In genomic region chr5:122048252-122048651, GRCm38 (mm10) we compare ENCODE assay signal across 10 mouse cellular contexts. TPM values are rescaled to one million over a fixed set of nuclear protein-coding genes. Genes with fewer than 3 reads are reported as not detected.
DNase-seq lines count a peak whose midpoint lies in the region; ATAC-seq and TF ChIP-seq lines count a peak whose summit lies in the region.
"Had no signal": no experiment of that assay in that cellular context is flagged by ENCODE, and none has a peak within 500 bp of the region (broad histone marks: within the 10 kb centered on the region; RNA-seq: fewer than 3 reads in every experiment).

No protein-coding gene starts in this region.

- peak overlapping the region; percentile 88 for H3K4me3 ChIP-seq in cerebellum, adult 2 months (replicated peaks; ENCODE audit: insufficient read depth, low read depth, low read length)
- peak overlapping the region; percentile 81 for H3K4me3 ChIP-seq in lung, embryonic 15.5 days
- H3K4me3 ChIP-seq in lung, adult 2 months (replicated peaks; ENCODE audit: extremely low read depth, low read depth, low read length): no peak overlapping the region
- peak overlapping the region; percentile 75 for H3K4me3 ChIP-seq in limb, embryonic 13.5 days
- H3K4me3 ChIP-seq in stomach, embryonic 16.5 days (replicated peaks; ENCODE audit: low read length): peak overlapping the region; percentile 80

- 22% methylated on average over 20 of the region's 20 CpGs for WGBS in cerebellum, adult 2 months
- WGBS in lung, embryonic 15.5 days: 1% methylated on average over 20 of the region's 20 CpGs
- WGBS in lung, adult 2 months: 12% methylated on average over 20 of the region's 20 CpGs
- WGBS in limb, embryonic 13.5 days: 4% methylated on average over 20 of the region's 20 CpGs
- 10% methylated on average over 20 of the region's 20 CpGs for WGBS in stomach, embryonic 16.5 days

- H3K4me2 ChIP-seq in lung, embryonic 15.5 days: peak overlapping the region; percentile 86
- peak overlapping the region; percentile 72 for H3K4me2 ChIP-seq in limb, embryonic 13.5 days (replicated peaks)
- peak overlapping the region; percentile 83 for H3K4me2 ChIP-seq in stomach, embryonic 16.5 days (ENCODE audit: low read depth, low read length)

- no peaks in the 10 kb centered on the region for H3K9me3 ChIP-seq in lung, embryonic 15.5 days
- H3K9me3 ChIP-seq in limb, embryonic 13.5 days: no peaks in the 10 kb centered on the region
- H3K9me3 ChIP-seq in stomach, embryonic 16.5 days (replicated peaks; ENCODE audit: control insufficient read depth, low read length): no peaks in the 10 kb centered on the region

- peaks cover 6% of the 10 kb centered on the region for H3K4me1 ChIP-seq in cerebellum, adult 2 months (ENCODE audit: control insufficient read depth, insufficient read depth, low read length)
- H3K4me1 ChIP-seq in lung, embryonic 15.5 days: peaks cover 16% of the 10 kb centered on the region
- H3K4me1 ChIP-seq in lung, adult 2 months (ENCODE audit: control insufficient read depth, insufficient read depth, low read length): no peaks in the 10 kb centered on the region
- H3K4me1 ChIP-seq in limb, embryonic 13.5 days: peaks cover 44% of the 10 kb centered on the region
- peaks cover 23% of the 10 kb centered on the region for H3K4me1 ChIP-seq in stomach, embryonic 16.5 days (ENCODE audit: control insufficient read depth, insufficient read depth, low read length)

- DNase-seq in cerebellum, adult 2 months: peak in 1 of 2 experiments; percentile 42
- DNase-seq in cerebellum, adult 11-12 months: no peak
- DNase-seq in lung, adult 2 months: no peak
- DNase-seq in urinary bladder, adult 2 months (ENCODE audit: low spot score): no peak
- DNase-seq in T-cell, adult 2 months (ENCODE audit: low spot score): no peak
- DNase-seq: kidney, adult 18-20 months; lung, postnatal 4 days had no signal

- no peak for TF ChIP-seq CTCF in cerebellum, adult 2 months (IDR thresholded peaks at IDR 0.05; ENCODE audit: borderline replicate concordance, insufficient read depth, low read depth, low read length)
- no peak for TF ChIP-seq CTCF in lung, adult 2 months (IDR thresholded peaks at IDR 0.05; ENCODE audit: insufficient read depth, low read length)

- no peaks in the 10 kb centered on the region for H3K27me3 ChIP-seq in cerebellum, adult 2 months (ENCODE audit: control insufficient read depth, insufficient read depth, low read length)
- peaks cover 76% of the 10 kb centered on the region for H3K27me3 ChIP-seq in lung, embryonic 15.5 days
- peaks cover 74% of the 10 kb centered on the region for H3K27me3 ChIP-seq in limb, embryonic 13.5 days
- H3K27me3 ChIP-seq in stomach, embryonic 16.5 days (ENCODE audit: control insufficient read depth, insufficient read depth, low read length): peaks cover 38% of the 10 kb centered on the region

- no peak for ATAC-seq in lung, embryonic 15.5 days (ENCODE audit: borderline replicate concordance, extremely low read depth, low FRiP score, low TSS enrichment)
- no peak for ATAC-seq in limb, embryonic 13.5 days (ENCODE audit: low FRiP score, low read depth)
- ATAC-seq in stomach, embryonic 16.5 days (ENCODE audit: insufficient read depth, low FRiP score): no peak

- no peak overlapping the region for H3K9ac ChIP-seq in lung, embryonic 15.5 days
- no peak overlapping the region for H3K9ac ChIP-seq in limb, embryonic 13.5 days
- H3K9ac ChIP-seq in stomach, embryonic 16.5 days (ENCODE audit: low read length): no peak overlapping the region

- H3K36me3 ChIP-seq in lung, embryonic 15.5 days: no peaks in the 10 kb centered on the region
- H3K36me3 ChIP-seq in limb, embryonic 13.5 days: no peaks in the 10 kb centered on the region
- H3K36me3 ChIP-seq in stomach, embryonic 16.5 days (ENCODE audit: control insufficient read depth, insufficient read depth, low read length): no peaks in the 10 kb centered on the region

- no peak for TF ChIP-seq POLR2A in cerebellum, adult 2 months (IDR thresholded peaks at IDR 0.05; ENCODE audit: borderline replicate concordance, insufficient read depth, low read length)
- TF ChIP-seq POLR2A in lung, adult 2 months (IDR thresholded peaks at IDR 0.05; ENCODE audit: borderline replicate concordance, extremely low read depth, low read depth, low read length): no peak

- H3K27ac ChIP-seq in cerebellum, adult 2 months (ENCODE audit: insufficient read depth, low read length): no peak overlapping the region
- no peak overlapping the region for H3K27ac ChIP-seq in lung, embryonic 15.5 days
- H3K27ac ChIP-seq in limb, embryonic 13.5 days: no peak overlapping the region
- no peak overlapping the region for H3K27ac ChIP-seq in stomach, embryonic 16.5 days (ENCODE audit: low read length)

RNA-seq across cellular contexts. Expression of gene Cux2, which starts 1.6 kb away (rescaled TPM):
- 31.9 and 36.7 TPM in 2 replicates for polyA plus RNA-seq in cerebellum, adult 2 months (2012; rRNA removed)
- polyA plus RNA-seq in lung, embryonic 15.5 days (2015; fragmentation: Nextera tagmentation; extraction: Ambion mirVana): 2.4 and 3.6 TPM in 2 replicates
- 5.6 and 6.4 TPM in 2 replicates for polyA plus RNA-seq in lung, adult 2 months (2012; rRNA removed)
- polyA plus RNA-seq in limb, embryonic 13.5 days (2015; fragmentation: Nextera tagmentation; extraction: Ambion mirVana): 3.8 and 4.1 TPM in 2 replicates
- 3.2 and 3.5 TPM in 2 replicates for polyA plus RNA-seq in stomach, embryonic 16.5 days (2015; fragmentation: Nextera tagmentation; extraction: Ambion mirVana)
- 4.7 and 5.1 TPM in 2 replicates for polyA plus RNA-seq in urinary bladder, adult 2 months (2012; rRNA removed)

RNA-seq across cellular contexts. Expression of gene Myl2, which starts 52.5 kb away (rescaled TPM):
- polyA plus RNA-seq in cerebellum, adult 2 months (2012; rRNA removed): 0.92 and 1.6 TPM in 2 replicates
- 30.4 and 142 TPM in 2 replicates for polyA plus RNA-seq in lung, embryonic 15.5 days (2015; fragmentation: Nextera tagmentation; extraction: Ambion mirVana)
- 0.37 TPM in 1 of 2 replicates, not detected in the other for polyA plus RNA-seq in lung, adult 2 months (2012; rRNA removed)
- 0.61 and 1.0 TPM in 2 replicates for polyA plus RNA-seq in limb, embryonic 13.5 days (2015; fragmentation: Nextera tagmentation; extraction: Ambion mirVana)
- polyA plus RNA-seq in stomach, embryonic 16.5 days (2015; fragmentation: Nextera tagmentation; extraction: Ambion mirVana): 1.1 and 17.1 TPM in 2 replicates
- not detected in 2 replicates for polyA plus RNA-seq in urinary bladder, adult 2 months (2012; rRNA removed)
